Mouse (Mus musculus) urinary bladder, postnatal 14 days (tissue): ENCODE measurements at regions not wholly inside any gene's neighbourhood (a gene's known extent, or its start where the extent isn't known, plus 50 kb on each side); places are given as distances from the start of the nearest gene placed in this dataset.
A peak's percentile ranks its signal among the peaks of the same experiment; 100 is the strongest.
"Not testable (repeated sequence)": the region's sequence is repeated elsewhere in the genome, so short reads cannot be mapped to it uniquely, and the experiment has no call there.

Experiments used
- DNase-seq: peaks from one replicate; pipeline ENCODE4 v3.0.0; 2021; ENCODE audit warnings: low spot score

DNA sequence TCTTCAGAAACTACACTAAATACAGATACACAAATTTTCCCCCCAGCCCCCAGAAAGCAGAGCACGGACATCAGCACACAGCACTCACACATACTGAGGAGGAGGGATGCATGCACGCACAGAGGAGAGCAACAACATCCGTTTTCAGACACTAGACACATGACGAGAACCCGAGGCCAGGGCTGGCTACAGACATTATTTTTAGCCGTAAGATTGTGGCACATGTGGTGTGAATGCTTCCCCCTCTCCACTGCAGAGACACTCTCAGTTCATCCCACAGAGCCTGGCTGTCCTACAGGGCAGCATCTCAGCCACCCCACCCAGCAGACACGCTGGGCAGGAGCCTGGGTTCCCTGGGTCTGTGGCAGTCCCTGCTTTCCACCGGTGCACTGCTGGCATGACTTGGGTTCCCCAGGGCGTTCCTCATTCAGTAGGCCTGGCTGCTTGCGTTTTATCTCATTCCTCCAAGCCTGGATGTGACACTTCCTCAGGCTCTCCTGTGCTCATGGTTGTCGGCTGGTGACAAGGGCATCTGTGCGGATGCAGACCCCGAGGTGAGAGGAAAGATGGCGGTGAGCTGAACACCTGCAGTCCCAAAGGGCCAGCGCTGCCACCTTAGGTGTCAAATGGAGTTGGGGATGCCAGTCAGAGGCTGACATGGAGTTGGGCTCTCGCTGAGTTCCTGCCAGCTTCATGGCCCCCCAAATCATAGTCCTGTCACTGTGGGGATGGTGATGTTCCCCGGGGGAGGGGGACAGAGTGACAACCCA lies 247.1 kb upstream of the Myt1l start:
- no peak for DNase-seq

- no peak for DNase-seq
These were observed 239.4 kb upstream of the Myt1l start for GRCm38 (mm10) chr12:29288801-29289200.

DNA sequence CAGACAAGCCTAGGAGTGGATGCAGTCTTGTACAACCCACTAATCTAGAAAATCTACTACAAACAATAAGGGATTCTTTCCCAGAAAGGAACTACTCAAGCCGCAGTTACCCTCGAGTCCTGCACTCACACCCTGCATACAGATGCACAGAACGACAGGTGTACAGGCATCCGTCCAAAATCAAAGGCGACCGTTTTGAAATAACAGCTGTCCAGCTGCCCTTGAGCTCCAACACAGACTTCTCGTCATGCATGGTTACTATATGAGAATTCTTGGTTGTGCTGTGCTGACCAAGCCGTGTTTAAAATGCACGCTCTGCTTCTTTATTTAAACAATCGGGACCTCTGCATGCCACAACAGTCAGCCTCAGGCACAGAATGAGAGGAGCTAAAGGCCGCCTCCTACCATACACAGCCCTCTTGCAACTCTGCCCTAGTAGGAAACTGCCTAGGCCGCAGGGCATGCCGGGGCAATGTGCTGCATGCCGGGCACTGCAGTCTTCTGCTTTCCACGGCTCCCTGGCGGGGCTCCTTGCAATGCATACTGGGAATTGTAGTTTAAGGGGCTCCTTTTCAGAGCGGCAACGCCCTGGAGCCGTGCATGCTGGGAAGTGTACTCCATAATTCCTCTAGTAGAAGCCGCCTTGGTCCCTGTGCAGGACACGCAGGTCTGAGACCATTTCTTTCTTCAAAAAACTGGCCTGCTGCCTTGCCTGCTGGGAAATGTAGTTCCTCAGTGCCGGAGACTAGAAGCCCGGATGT lies 237.4 kb upstream of the Myt1l start:
- DNase-seq, result peak; percentile 95

- no peak for DNase-seq
These were observed 230.2 kb upstream of the Myt1l start for GRCm38 (mm10) chr12:29297984-29298383.

- DNase-seq, result no peak
These were observed 212.5 kb upstream of the Myt1l start for GRCm38 (mm10) chr12:29315636-29316035.

GRCm38 (mm10) chr12:29321468-29321867 lies 206.7 kb upstream of the Myt1l start:
- DNase-seq, result no peak

DNA sequence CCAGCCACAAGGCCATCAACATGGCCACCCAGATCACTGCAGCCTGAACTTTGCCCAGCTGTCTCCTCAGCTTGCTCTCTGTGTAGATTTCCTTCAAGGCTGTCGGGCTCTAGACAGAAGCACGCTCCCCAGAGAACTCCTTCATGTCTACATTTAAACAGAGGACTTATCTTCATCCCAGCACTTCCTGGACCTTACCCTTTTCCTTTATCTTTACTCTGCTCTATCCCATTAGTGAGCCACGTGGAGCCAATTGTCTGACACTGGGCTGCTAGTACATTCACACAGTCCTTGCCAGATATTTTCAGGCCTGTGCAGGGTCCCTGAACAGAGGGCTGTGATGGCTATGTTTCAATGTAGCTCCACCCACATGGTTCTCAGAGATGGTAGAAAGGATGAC lies 204.7 kb upstream of the Myt1l start:
- DNase-seq, result no peak

- DNase-seq, result no peak
These were observed 192.2 kb upstream of the Myt1l start for GRCm38 (mm10) chr12:29335839-29336469.

DNA sequence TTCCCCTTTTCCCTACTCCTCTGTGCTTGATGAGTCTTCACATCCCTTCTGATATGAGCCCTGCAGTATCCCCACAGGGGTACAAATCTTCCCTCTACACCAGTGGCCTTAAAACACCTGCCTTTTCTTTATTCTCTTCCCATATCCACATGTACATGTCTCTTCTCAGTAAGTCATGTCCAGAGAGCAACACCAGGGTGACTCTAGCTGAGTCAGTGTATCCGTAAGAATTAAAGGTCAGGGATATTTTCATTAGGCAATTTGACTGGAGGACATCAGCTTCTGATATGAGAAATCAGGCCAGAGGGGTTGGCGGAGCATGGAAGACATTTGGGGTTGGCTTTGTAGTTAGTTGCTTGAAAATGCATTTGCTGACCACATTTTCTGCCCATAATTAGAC lies 190.8 kb upstream of the Myt1l start:
- no peak for DNase-seq

GRCm38 (mm10) chr12:29341388-29341995 lies 186.7 kb upstream of the Myt1l start:
- no peak for DNase-seq

DNA sequence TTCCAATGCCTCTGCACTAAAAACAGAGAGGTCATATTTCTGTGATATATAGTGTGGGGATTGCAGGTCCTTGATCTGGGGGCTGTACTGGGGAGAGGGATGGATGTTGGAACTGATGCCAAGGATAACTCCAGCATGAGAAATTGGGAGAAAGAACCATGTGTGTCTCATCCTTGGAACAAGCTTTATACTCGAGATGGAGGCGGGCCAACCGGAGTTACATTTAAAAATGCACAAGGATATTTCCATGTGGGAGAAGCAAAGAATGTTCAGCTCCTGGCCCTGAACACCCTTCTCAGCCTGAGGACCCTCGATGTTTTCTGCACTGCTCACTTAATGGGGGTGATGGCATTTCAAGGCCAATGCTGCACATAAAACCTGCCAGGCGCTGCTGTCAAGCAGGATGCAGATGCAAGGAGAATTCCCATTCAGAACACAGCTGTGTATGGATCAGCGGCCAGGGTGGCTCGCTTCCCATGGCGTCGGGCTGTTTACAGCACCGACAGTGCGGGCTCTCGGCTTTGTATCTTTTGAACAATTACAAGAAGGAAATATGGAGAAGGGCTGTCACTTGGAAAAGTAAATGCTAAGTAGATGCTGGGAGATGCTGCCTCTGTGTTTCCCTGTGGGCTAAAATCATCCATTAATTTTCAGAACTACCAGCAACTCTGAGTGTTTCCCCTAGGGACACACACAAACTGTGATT lies 184.9 kb upstream of the Myt1l start:
- no peak for DNase-seq

- DNase-seq, result no peak
These were observed 179.5 kb upstream of the Myt1l start for GRCm38 (mm10) chr12:29348698-29349097.

- no peak for DNase-seq
These were observed 178.9 kb upstream of the Myt1l start for GRCm38 (mm10) chr12:29349146-29349850.

- no peak for DNase-seq
These were observed 174.2 kb upstream of the Myt1l start for GRCm38 (mm10) chr12:29353777-29354496.

DNA sequence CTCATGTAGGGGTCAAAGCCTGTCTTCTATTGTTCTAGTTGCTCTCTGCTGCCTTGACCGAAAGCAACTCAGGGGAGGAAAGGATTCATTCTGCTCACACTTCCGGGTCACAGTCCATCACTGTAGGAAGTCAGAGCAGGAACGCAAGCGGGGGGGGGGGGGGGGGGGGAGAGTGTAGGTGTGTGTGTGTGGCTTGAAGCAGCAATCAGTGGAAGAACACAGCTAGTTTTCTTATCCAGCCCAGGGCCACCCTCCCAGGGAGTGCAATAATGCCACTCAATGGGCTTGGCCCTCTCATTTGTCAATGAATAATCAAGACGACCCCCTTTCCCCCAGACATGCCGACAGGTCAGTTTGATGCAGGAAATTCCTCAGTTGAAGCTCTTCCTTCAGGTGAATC lies 173.4 kb upstream of the Myt1l start:
- no peak for DNase-seq

- DNase-seq, result no peak
These were observed 171.3 kb upstream of the Myt1l start for GRCm38 (mm10) chr12:29356681-29357397.

- no peak for DNase-seq
These were observed 166.9 kb upstream of the Myt1l start for GRCm38 (mm10) chr12:29361236-29361635.

DNA sequence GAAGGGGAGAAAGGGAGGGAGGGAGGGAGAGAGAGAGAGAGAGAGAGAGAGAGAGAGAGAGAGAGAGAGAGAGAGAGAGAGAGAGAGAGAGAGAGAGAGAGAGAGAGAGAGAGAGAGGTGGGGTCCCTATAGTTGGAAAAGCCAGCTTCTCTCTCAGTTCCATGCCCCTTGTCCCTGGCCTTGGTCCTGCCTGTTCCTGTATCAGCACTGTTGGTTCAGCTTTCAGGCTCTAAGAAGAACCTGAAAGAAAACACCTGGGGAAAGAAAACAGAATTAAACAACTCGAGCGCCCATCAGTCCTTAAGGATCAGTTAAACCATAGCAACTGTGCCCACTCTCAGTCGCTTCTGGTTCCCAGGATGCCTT lies 160.5 kb upstream of the Myt1l start:
- not testable (repeated sequence) for DNase-seq

- peak; percentile 11 for DNase-seq
These were observed 159.9 kb upstream of the Myt1l start for GRCm38 (mm10) chr12:29368107-29368819.
